Mouse (Mus musculus) kidney, adult 10 weeks (tissue): Measurements from ENCODE around the gene Gkap1. TPM values are rescaled to one million over a fixed set of nuclear protein-coding genes. Genes with fewer than 3 reads are reported as not detected.

Experiments
- polyA plus RNA-seq: library from polyadenylated mRNA; stranded (reverse); fragments of 350-450 nt; fragmentation: Illumina TruSeq; extraction: RNeasy Lipid Tissue Mini Kit (QIAGEN cat#74804); gene quantifications from one replicate; pipeline ENCODE4 v1.2.3, GENCODE M21; 2014; ENCODE audit warnings: low read depth, low replicate concordance

The Gkap1 gene
- polyA plus RNA-seq, result 140 TPM

DNA sequence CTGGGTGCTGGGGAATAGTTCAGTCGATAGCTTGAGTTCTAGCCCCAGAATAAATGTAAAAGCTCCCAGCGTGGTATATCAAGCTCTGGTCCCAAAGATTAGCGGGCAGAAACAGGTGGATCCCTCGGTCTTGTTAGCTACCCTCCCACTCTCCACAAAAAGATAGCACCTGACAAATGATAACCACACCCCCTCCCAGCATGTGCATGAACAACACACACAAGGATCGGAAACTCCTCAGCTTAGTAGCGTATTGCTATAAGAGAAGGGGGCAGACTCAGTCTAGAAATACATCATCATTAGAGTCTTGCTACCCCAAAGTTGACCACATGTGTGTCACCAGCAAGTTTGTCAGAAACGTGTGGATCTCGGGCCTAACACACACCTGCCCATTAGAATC, at the start of gene Gkap1:
TSS of gene Gkap1 (minus strand) at position 101 of the 400 bp plus-strand sequence.

GRCm38 (mm10) chr13:58215592-58216341, 59.7 kb downstream of the Gkap1 start, which contains the start of gene Ubqln1:
TSS of gene Ubqln1 (minus strand) at chr13:58215653.

Other genes starting within 250 kb of the Gkap1 start
- 19.0 TPM for gene Klhl3, start 162.1 kb downstream of the Gkap1 start, polyA plus RNA-seq
- gene Hnrnpa0, start 147.1 kb downstream of the Gkap1 start, polyA plus RNA-seq, result 83.9 TPM
- 5.5 TPM for gene Idnk, start 118.0 kb downstream of the Gkap1 start, polyA plus RNA-seq
- 183 TPM for gene Ubqln1, start 60.0 kb downstream of the Gkap1 start, polyA plus RNA-seq
- gene Kif27, start 83.4 kb upstream of the Gkap1 start, polyA plus RNA-seq, result 1.6 TPM
- 23.3 TPM for gene 2210016F16Rik, start 109.5 kb upstream of the Gkap1 start, polyA plus RNA-seq
- gene Rmi1, start 126.5 kb upstream of the Gkap1 start, polyA plus RNA-seq, result 58.4 TPM
- gene Hnrnpk, start 127.6 kb upstream of the Gkap1 start, polyA plus RNA-seq, result 1,436 TPM